Comparison of ENCODE assay signal across 8 mouse cellular contexts in the genomic region with DNA sequence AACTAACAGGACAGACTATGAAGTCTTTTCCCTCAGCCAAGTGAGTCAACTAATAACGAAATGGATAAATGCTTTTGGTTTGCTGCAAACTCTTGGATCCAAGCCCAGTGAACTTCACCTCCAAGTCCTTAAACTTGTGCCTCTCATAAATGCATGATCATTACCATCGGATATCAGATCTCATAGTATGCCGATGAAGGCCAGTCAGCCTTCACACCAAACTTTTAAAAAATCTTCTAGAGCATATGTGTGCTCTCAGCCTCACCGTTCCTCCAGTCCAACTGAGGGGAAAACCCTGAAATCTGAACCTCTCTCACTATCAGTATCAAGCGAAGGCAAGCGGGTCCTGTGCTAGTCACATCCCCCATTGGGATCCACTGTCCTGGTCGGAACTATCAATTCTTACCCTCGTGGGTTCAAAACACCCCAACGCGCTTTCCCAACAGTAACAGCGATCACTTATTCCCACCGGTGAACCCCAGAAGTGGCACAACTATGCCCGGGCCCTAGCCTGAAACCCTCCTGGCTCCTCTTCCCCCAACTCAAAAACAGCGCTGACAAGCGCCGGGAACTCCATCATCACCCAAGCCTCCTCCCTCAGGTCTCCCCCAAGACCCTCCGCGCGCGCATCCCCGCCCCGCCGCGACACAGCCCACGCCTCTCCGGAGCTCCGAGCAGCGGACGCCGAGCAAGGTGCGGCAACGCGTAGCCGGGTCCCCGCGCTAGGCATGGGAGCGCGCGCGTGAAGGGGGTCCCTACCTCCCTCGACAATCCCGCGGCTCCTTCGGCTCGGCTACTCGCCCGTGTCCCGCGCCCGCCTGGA. TPM values are rescaled to one million over a fixed set of nuclear protein-coding genes. Genes with fewer than 3 reads are reported as not detected.
DNase-seq lines count a peak whose midpoint lies in the region; TF ChIP-seq lines count a peak whose summit lies in the region.

No protein-coding gene starts in this region.

- TF ChIP-seq POLR2A in bone marrow macrophage, adult 2 months (IDR thresholded peaks at IDR 0.05; ENCODE audit: borderline replicate concordance, low read depth, low read length): no peak

- H3K9me3 ChIP-seq in heart, embryonic 10.5 days: no peaks in the 10 kb centered on the region
- H3K9me3 ChIP-seq in midbrain, embryonic 10.5 days (replicated peaks): no peaks in the 10 kb centered on the region

- no peaks in the 10 kb centered on the region for H3K36me3 ChIP-seq in heart, embryonic 10.5 days
- H3K36me3 ChIP-seq in midbrain, embryonic 10.5 days: no peaks in the 10 kb centered on the region

- H3K27me3 ChIP-seq in heart, embryonic 10.5 days (ENCODE audit: insufficient read depth, poor library complexity, severe bottlenecking): no peaks in the 10 kb centered on the region
- no peaks in the 10 kb centered on the region for H3K27me3 ChIP-seq in midbrain, embryonic 10.5 days (ENCODE audit: low read depth, poor library complexity, severe bottlenecking)

- no peak overlapping the region for H3K27ac ChIP-seq in bone marrow macrophage, adult 2 months (ENCODE audit: insufficient read depth, low read depth, low read length)
- peak overlapping the region; percentile 93 for H3K27ac ChIP-seq in heart, embryonic 10.5 days
- peak overlapping the region; percentile 92 for H3K27ac ChIP-seq in midbrain, embryonic 10.5 days (replicated peaks)

- DNase-seq in cerebellum, postnatal 10 days: peak; percentile 18 to 38
- no peak for DNase-seq in cerebellum, adult 11 months
- DNase-seq in 3T3-L1 (ENCODE audit: low read depth, low spot score): peak; percentile 75
- DNase-seq in heart, embryonic 10.5 days (ENCODE audit: low spot score): peak; percentile 84
- peak; percentile 27 for DNase-seq in kidney, postnatal 10 days
- DNase-seq in midbrain, embryonic 10.5 days (ENCODE audit: low spot score): no peak
- no peak for DNase-seq in urinary bladder, postnatal 10 days (ENCODE audit: low spot score)

- no peak for TF ChIP-seq CTCF in bone marrow macrophage, adult 2 months (IDR thresholded peaks at IDR 0.05; ENCODE audit: low read depth, low read length)

- peak overlapping the region; percentile 95 for H3K4me3 ChIP-seq in bone marrow macrophage, adult 2 months (ENCODE audit: insufficient read depth, low read length)
- H3K4me3 ChIP-seq in heart, embryonic 10.5 days: peak overlapping the region; percentile 92
- H3K4me3 ChIP-seq in midbrain, embryonic 10.5 days: peak overlapping the region; percentile 85

- 1% methylated on average over 50 of the region's 50 CpGs for WGBS in heart, embryonic 10.5 days
- 1% methylated on average over 50 of the region's 50 CpGs for WGBS in midbrain, embryonic 10.5 days

- H3K4me1 ChIP-seq in bone marrow macrophage, adult 2 months (ENCODE audit: control insufficient read depth, insufficient read depth, low read length): peaks cover 11% of the 10 kb centered on the region; the same call in 1 of the 2 replicates
- H3K4me1 ChIP-seq in heart, embryonic 10.5 days: peaks cover 33% of the 10 kb centered on the region
- H3K4me1 ChIP-seq in midbrain, embryonic 10.5 days: peaks cover 28% of the 10 kb centered on the region

RNA-seq across cellular contexts. Expression of gene Uap1, which starts 0.6 kb away (rescaled TPM):
- polyA plus RNA-seq in bone marrow macrophage, adult 2 months (2012; ENCODE audit: insufficient read depth, insufficient read length, missing spikeins): 24.4 and 28.0 TPM in 2 replicates
- polyA plus RNA-seq in heart, embryonic 10.5 days (2016; fragmentation: Nextera tagmentation; extraction: Ambion mirVana): 63.0 and 67.4 TPM in 2 replicates
- polyA plus RNA-seq in midbrain, embryonic 10.5 days (2016; fragmentation: Nextera tagmentation; extraction: Ambion mirVana): 52.0 and 55.5 TPM in 2 replicates

RNA-seq across cellular contexts. Expression of gene Uhmk1, which starts 41.0 kb away (rescaled TPM):
- polyA plus RNA-seq in bone marrow macrophage, adult 2 months (2012; ENCODE audit: insufficient read depth, insufficient read length, missing spikeins): 44.1 and 52.3 TPM in 2 replicates
- 8.6 and 10.5 TPM in 2 replicates for polyA plus RNA-seq in heart, embryonic 10.5 days (2016; fragmentation: Nextera tagmentation; extraction: Ambion mirVana)
- polyA plus RNA-seq in midbrain, embryonic 10.5 days (2016; fragmentation: Nextera tagmentation; extraction: Ambion mirVana): 9.2 and 10.7 TPM in 2 replicates

RNA-seq across cellular contexts. Expression of gene Sh2d1b2, which starts 58.3 kb away (rescaled TPM):
- polyA plus RNA-seq in bone marrow macrophage, adult 2 months (2012; ENCODE audit: insufficient read depth, insufficient read length, missing spikeins): 1.8 and 2.1 TPM in 2 replicates
- not detected in 2 replicates for polyA plus RNA-seq in heart, embryonic 10.5 days (2016; fragmentation: Nextera tagmentation; extraction: Ambion mirVana)
- polyA plus RNA-seq in midbrain, embryonic 10.5 days (2016; fragmentation: Nextera tagmentation; extraction: Ambion mirVana): not detected in 2 replicates

Comparison
In these comparisons a context has a peak if more than half of its experiments do, and no peak if none do; other contexts are left out.
1. DNase-seq: peak in cerebellum, postnatal 10 days (2 of 2), 3T3-L1 (single experiment), heart, embryonic 10.5 days (single experiment) and kidney, postnatal 10 days (single experiment); none in cerebellum, adult 11 months (single experiment), midbrain, embryonic 10.5 days (single experiment) and urinary bladder, postnatal 10 days (single experiment).
2. Peak in every context shown above with its lines, with median percentiles within 50 percentile points of each other: H3K4me3 ChIP-seq.